Mouse (Mus musculus) G1E (cell line): ENCODE results near the gene Tarsl2.

Experiments
- CTCF ChIP-seq: IDR thresholded peaks from 2 replicates; pipeline ENCODE4 v1.5.1; 2012; ENCODE audit warnings: low read depth, low read length, inconsistent platforms, mixed read lengths
- GATA1 ChIP-seq: IDR thresholded peaks from 2 replicates; pipeline ENCODE4 v1.6.1; 2012; ENCODE audit warnings: borderline replicate concordance, low read length, inconsistent platforms, mixed read lengths
- POLR2AphosphoS5 ChIP-seq: IDR thresholded peaks from 2 replicates; pipeline ENCODE4 v1.6.1; 2012; ENCODE audit warnings: low read depth, low read length, inconsistent platforms; ENCODE audit not compliant: insufficient replicate concordance
- TAL1 ChIP-seq: conservative IDR thresholded peaks from 2 replicates; pipeline ENCODE4 v1.6.1; 2012; ENCODE audit warnings: low read depth, low read length, inconsistent platforms, mixed read lengths

DNA sequence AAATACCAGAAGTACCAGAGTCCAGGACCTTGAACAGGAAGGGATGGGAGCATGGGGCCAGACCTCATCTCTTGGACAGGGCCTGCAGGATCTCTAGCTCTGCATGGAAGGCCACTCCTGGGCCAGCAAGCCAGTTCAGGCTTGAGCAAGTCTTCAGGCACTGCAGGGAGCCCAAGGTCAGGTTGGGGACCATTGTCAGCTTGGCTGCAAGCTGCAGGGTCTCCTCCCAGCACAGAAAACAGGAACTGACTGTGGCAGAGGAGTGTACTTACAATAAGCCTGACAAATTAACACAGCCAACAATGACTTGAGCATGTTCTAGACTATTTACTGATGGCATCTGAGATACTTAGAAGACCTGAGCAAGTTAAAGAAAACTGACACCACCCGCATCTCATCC, 14.9 kb upstream of the Tarsl2 start:
- TF ChIP-seq TAL1 (no peak), POLR2AphosphoS5 (no peak), CTCF (no peak), GATA1 (no peak)
